Mouse (Mus musculus): ENCODE results near the gene Klhl22.
A peak's percentile ranks its signal among the peaks of the same experiment; 100 is the strongest.

GRCm38 (mm10) chr16:17815411-17816402 is 56.3 kb downstream of the Klhl22 start:
- TF ChIP-seq CTCF (IDR thresholded peaks at IDR 0.05; ENCODE audit: insufficient read depth, low read length) (peak; percentile 77), POLR2A (IDR thresholded peaks at IDR 0.05; ENCODE audit: borderline replicate concordance, extremely low read depth, low read depth, low read length) (no peak)

Data from lung, adult 2 months (tissue).